Mouse (Mus musculus): Measurements from ENCODE around the gene Slc16a10. TPM values are rescaled to one million over a fixed set of nuclear protein-coding genes. Genes with fewer than 3 reads are reported as not detected.

The Slc16a10 gene
- total RNA-seq, 2 experiments from 2014 or later, result 17.8 to 23.8 TPM

Other genes starting within 250 kb of the Slc16a10 start
- 1 to 10 TPM; 3.4 to 3.5 TPM for gene Mfsd4b4, start 243.0 kb downstream of the Slc16a10 start, total RNA-seq (2021)
- under 1 TPM in 1 of 2 experiments, not detected in 1; 0.11 TPM for gene Mfsd4b2, start 215.3 kb downstream of the Slc16a10 start, total RNA-seq (2021)
- 1 to 10 TPM; 5.3 to 6.7 TPM for gene Mfsd4b3, start 182.1 kb downstream of the Slc16a10 start, total RNA-seq (2021)
- under 1 TPM; 0.42 to 0.49 TPM for gene Mfsd4b5, start 155.6 kb downstream of the Slc16a10 start, total RNA-seq (2021)
- gene Mfsd4b1, start 117.0 kb downstream of the Slc16a10 start, total RNA-seq (2021), result 1 to 10 TPM; 2.2 to 2.4 TPM
- 10 to 100 TPM in 1 of 2 experiments, 1 to 10 TPM in 1; 9.7 to 12.5 TPM for gene Rpf2, start 104.8 kb upstream of the Slc16a10 start, total RNA-seq (2021)
- gene Gtf3c6, start 115.8 kb upstream of the Slc16a10 start, total RNA-seq (2021), result 10 to 100 TPM; 21.6 to 25.5 TPM
- 10 to 100 TPM; 67.0 to 88.5 TPM for gene Amd1, start 159.9 kb upstream of the Slc16a10 start, total RNA-seq (2021)
- gene Cdk19, start 197.3 kb upstream of the Slc16a10 start, total RNA-seq (2021), result 10 to 100 TPM; 14.5 to 16.1 TPM